Mouse (Mus musculus): ENCODE measurements around the gene Lama5. TPM values are rescaled to one million over a fixed set of nuclear protein-coding genes. Genes with fewer than 3 reads are reported as not detected.
"Not testable (repeated sequence)": the region's sequence is repeated elsewhere in the genome, so short reads cannot be mapped to it uniquely, and the experiment has no call there.

Lama5 gene
- polyA plus RNA-seq, 1 experiment = 8.3 TPM

DNA sequence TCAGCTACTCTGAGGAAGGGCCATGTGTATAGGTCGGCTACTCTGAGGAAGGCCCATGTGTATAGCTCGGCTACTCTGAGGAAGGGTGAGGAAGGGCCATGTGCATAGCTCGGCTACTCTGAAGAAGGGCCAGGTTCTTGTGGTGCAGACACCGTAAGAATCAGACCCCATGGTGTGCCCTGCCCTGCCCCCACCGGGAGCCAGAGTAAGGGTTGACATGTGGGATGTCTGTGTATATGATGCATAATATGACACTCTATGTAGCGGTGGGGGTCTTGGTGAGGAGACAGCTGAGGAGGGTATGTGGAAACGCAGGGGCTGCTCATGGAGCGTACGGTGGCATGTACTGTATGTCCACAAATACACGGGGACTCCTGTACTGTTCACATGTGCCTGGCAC, 43.7 kb upstream of the Lama5 start:
- H3K27me3 ChIP-seq (ENCODE audit: control insufficient read depth, insufficient read depth, low read length) = no peaks in the 10 kb centered on the region
- H3K4me1 ChIP-seq (ENCODE audit: control insufficient read depth, insufficient read depth, low read length) = peaks cover 9% of the 10 kb centered on the region
- no peak overlapping the region for H3K27ac ChIP-seq (ENCODE audit: control insufficient read depth, insufficient read depth, low read depth, low read length)
- no peak overlapping the region for H3K4me3 ChIP-seq (ENCODE audit: control insufficient read depth, low read depth, low read length)
- no peaks in the 10 kb centered on the region for H3K36me3 ChIP-seq (ENCODE audit: control insufficient read depth, insufficient read depth, low read length)
- TF ChIP-seq CTCF (IDR thresholded peaks at IDR 0.05; ENCODE audit: control insufficient read depth, insufficient read depth, insufficient replicate concordance, low read depth, low read length) (no peak), POLR2A (IDR thresholded peaks at IDR 0.05; ENCODE audit: control insufficient read depth, low read depth, low read length) (no peak)

- H3K36me3 ChIP-seq (ENCODE audit: control insufficient read depth, insufficient read depth, low read length) = no peaks in the 10 kb centered on the region; the same call in 1 of the 2 replicates
These were observed 42.3 kb upstream of the Lama5 start for GRCm38 (mm10) chr2:180267955-180268354.

DNA sequence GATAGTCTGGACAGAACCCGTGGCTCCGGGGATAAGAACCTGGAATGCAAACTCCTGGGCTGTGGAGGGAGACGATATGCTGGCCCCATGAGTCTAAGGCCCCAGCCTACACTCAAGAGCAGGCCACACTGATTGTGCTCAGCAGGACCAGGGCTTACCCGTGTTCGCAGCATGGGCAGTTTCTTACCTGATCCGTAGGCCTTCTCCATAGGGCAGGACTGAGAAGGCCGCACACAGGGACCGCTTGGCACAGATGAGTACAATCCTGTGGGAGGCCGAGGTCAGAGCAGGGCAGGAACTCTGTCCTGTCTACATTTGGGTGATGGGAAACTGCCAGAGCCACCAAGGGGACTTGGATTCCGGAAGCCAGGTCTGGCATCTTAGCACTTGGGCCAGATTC, 37.2 kb upstream of the Lama5 start:
- Histone ChIP-seq H3K27ac (ENCODE audit: control insufficient read depth, insufficient read depth, low read depth, low read length) (peak overlapping the region; percentile 50; the same call in 1 of the 2 replicates), H3K4me3 (ENCODE audit: control insufficient read depth, low read depth, low read length) (no peak overlapping the region), H3K36me3 (ENCODE audit: control insufficient read depth, insufficient read depth, low read length) (no peaks in the 10 kb centered on the region; the same call in none of the 2 replicates), H3K4me1 (ENCODE audit: control insufficient read depth, insufficient read depth, low read length) (peaks cover 1% of the 10 kb centered on the region; the same call in 1 of the 2 replicates), H3K27me3 (ENCODE audit: control insufficient read depth, insufficient read depth, low read length) (no peaks in the 10 kb centered on the region)
- TF ChIP-seq CTCF (IDR thresholded peaks at IDR 0.05; ENCODE audit: control insufficient read depth, insufficient read depth, insufficient replicate concordance, low read depth, low read length) (no peak), POLR2A (IDR thresholded peaks at IDR 0.05; ENCODE audit: control insufficient read depth, low read depth, low read length) (no peak)

More at GRCm38 (mm10) chr2:180267955-180268354, 42.3 kb upstream of the Lama5 start:
- H3K27me3 ChIP-seq (ENCODE audit: control insufficient read depth, insufficient read depth, low read length) = no peaks in the 10 kb centered on the region
- no peak overlapping the region for H3K27ac ChIP-seq (ENCODE audit: control insufficient read depth, insufficient read depth, low read depth, low read length)
- TF ChIP-seq CTCF (IDR thresholded peaks at IDR 0.05; ENCODE audit: control insufficient read depth, insufficient read depth, insufficient replicate concordance, low read depth, low read length) = no peak
- TF ChIP-seq POLR2A (IDR thresholded peaks at IDR 0.05; ENCODE audit: control insufficient read depth, low read depth, low read length) = no peak
- H3K4me1 ChIP-seq (ENCODE audit: control insufficient read depth, insufficient read depth, low read length) = peaks cover 6% of the 10 kb centered on the region
- no peak overlapping the region for H3K4me3 ChIP-seq (ENCODE audit: control insufficient read depth, low read depth, low read length)

- Histone ChIP-seq H3K4me1 (ENCODE audit: control insufficient read depth, insufficient read depth, low read length) (peaks cover 2% of the 10 kb centered on the region; the same call in 1 of the 2 replicates), H3K27ac (ENCODE audit: control insufficient read depth, insufficient read depth, low read depth, low read length) (no peak overlapping the region), H3K36me3 (ENCODE audit: control insufficient read depth, insufficient read depth, low read length) (no peaks in the 10 kb centered on the region; the same call in none of the 2 replicates), H3K27me3 (ENCODE audit: control insufficient read depth, insufficient read depth, low read length) (no peaks in the 10 kb centered on the region), H3K4me3 (ENCODE audit: control insufficient read depth, low read depth, low read length) (no peak overlapping the region)
- TF ChIP-seq POLR2A (IDR thresholded peaks at IDR 0.05; ENCODE audit: control insufficient read depth, low read depth, low read length) (no peak), CTCF (IDR thresholded peaks at IDR 0.05; ENCODE audit: control insufficient read depth, insufficient read depth, insufficient replicate concordance, low read depth, low read length) (no peak)
These were observed 36.8 kb upstream of the Lama5 start for GRCm38 (mm10) chr2:180262441-180262840.

DNA sequence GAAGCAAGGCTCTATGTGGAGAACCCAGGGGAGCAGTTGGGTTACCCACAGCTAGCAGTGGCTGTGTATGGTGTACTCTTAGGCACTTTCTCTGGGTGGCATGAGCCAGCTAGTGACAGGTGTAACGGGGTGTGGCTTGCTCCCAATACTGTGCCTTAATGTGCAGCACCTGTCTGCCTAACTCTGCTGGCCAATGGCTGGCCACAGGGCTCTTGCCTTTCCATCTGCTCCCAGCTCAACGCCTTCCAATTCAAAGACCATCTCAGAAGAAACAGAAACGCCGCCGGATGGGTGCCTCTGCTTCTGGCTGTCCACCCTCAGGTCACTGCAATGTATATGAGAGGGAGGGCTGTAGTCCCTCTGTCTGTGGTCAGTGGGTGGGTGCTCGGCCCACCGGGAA, 36.2 kb upstream of the Lama5 start:
- Histone ChIP-seq H3K27ac (ENCODE audit: control insufficient read depth, insufficient read depth, low read depth, low read length) (no peak overlapping the region), H3K4me3 (ENCODE audit: control insufficient read depth, low read depth, low read length) (no peak overlapping the region), H3K36me3 (ENCODE audit: control insufficient read depth, insufficient read depth, low read length) (no peaks in the 10 kb centered on the region; the same call in none of the 2 replicates), H3K4me1 (ENCODE audit: control insufficient read depth, insufficient read depth, low read length) (peaks cover 2% of the 10 kb centered on the region; the same call in 1 of the 2 replicates), H3K27me3 (ENCODE audit: control insufficient read depth, insufficient read depth, low read length) (no peaks in the 10 kb centered on the region)
- TF ChIP-seq CTCF (IDR thresholded peaks at IDR 0.05; ENCODE audit: control insufficient read depth, insufficient read depth, insufficient replicate concordance, low read depth, low read length) (no peak), POLR2A (IDR thresholded peaks at IDR 0.05; ENCODE audit: control insufficient read depth, low read depth, low read length) (no peak)

- Histone ChIP-seq H3K36me3 (ENCODE audit: control insufficient read depth, insufficient read depth, low read length) (no peaks in the 10 kb centered on the region; the same call in none of the 2 replicates), H3K4me3 (ENCODE audit: control insufficient read depth, low read depth, low read length) (no peak overlapping the region), H3K27me3 (ENCODE audit: control insufficient read depth, insufficient read depth, low read length) (no peaks in the 10 kb centered on the region), H3K27ac (ENCODE audit: control insufficient read depth, insufficient read depth, low read depth, low read length) (no peak overlapping the region), H3K4me1 (ENCODE audit: control insufficient read depth, insufficient read depth, low read length) (peaks cover 7% of the 10 kb centered on the region)
- no peak for TF ChIP-seq CTCF (IDR thresholded peaks at IDR 0.05; ENCODE audit: control insufficient read depth, insufficient read depth, insufficient replicate concordance, low read depth, low read length)
- TF ChIP-seq POLR2A (IDR thresholded peaks at IDR 0.05; ENCODE audit: control insufficient read depth, low read depth, low read length) = no peak
These were observed 35.2 kb upstream of the Lama5 start for GRCm38 (mm10) chr2:180260610-180261480.

GRCm38 (mm10) chr2:180259826-180260609, 34.4 kb upstream of the Lama5 start:
- peaks cover 10% of the 10 kb centered on the region for H3K4me1 ChIP-seq (ENCODE audit: control insufficient read depth, insufficient read depth, low read length)
- not testable (repeated sequence) for H3K27me3 ChIP-seq (ENCODE audit: control insufficient read depth, insufficient read depth, low read length); H3K36me3 ChIP-seq (ENCODE audit: control insufficient read depth, insufficient read depth, low read length); H3K27ac ChIP-seq (ENCODE audit: control insufficient read depth, insufficient read depth, low read depth, low read length); H3K4me3 ChIP-seq (ENCODE audit: control insufficient read depth, low read depth, low read length)

- H3K4me3 ChIP-seq (ENCODE audit: control insufficient read depth, low read depth, low read length); H3K27ac ChIP-seq (ENCODE audit: control insufficient read depth, insufficient read depth, low read depth, low read length); H3K36me3 ChIP-seq (ENCODE audit: control insufficient read depth, insufficient read depth, low read length); H3K27me3 ChIP-seq (ENCODE audit: control insufficient read depth, insufficient read depth, low read length): not testable (repeated sequence)
- peaks cover 10% of the 10 kb centered on the region for H3K4me1 ChIP-seq (ENCODE audit: control insufficient read depth, insufficient read depth, low read length)
These were observed 33.4 kb upstream of the Lama5 start for GRCm38 (mm10) chr2:180258951-180259484.
